Mouse (Mus musculus) heart, adult 2 months (tissue): ENCODE measurements around the gene Fgfr2. TPM values are rescaled to one million over a fixed set of nuclear protein-coding genes. Genes with fewer than 3 reads are reported as not detected.

ENCODE experiments used
- DNase-seq, 2 experiments: peaks; one replicate each; pipeline ENCODE4 v3.0.0; 2021
- H3K27ac ChIP-seq: fragments of 200-600 bp; 2 replicates; pipeline ENCODE4 v1.8.1; 2022
- H3K27me3 ChIP-seq: fragments of 200-500 bp; 2 replicates; pipeline ENCODE4 v1.6.1; 2012; ENCODE audit warnings: mild to moderate bottlenecking, low read length, inconsistent platforms, mixed read lengths; ENCODE audit not compliant: control insufficient read depth, insufficient read depth
- H3K36me3 ChIP-seq: fragments of 200-500 bp; 2 replicates; pipeline ENCODE4 v1.6.1; 2012; ENCODE audit warnings: low read length, inconsistent platforms; ENCODE audit not compliant: control insufficient read depth, insufficient read depth
- H3K4me1 ChIP-seq: fragments of 200-500 bp; 2 replicates; pipeline ENCODE4 v1.6.1; 2011; ENCODE audit warnings: low read length; ENCODE audit not compliant: control insufficient read depth, insufficient read depth
- H3K4me3 ChIP-seq: fragments of 200-600 bp; 2 replicates; pipeline ENCODE4 v1.8.1; 2022
- H3K79me2 ChIP-seq: fragments of 200-500 bp; replicated peaks from 2 replicates; pipeline ENCODE4 v1.6.1; 2012; ENCODE audit warnings: mild to moderate bottlenecking, inconsistent platforms, low read length, moderate library complexity, mixed read lengths; ENCODE audit not compliant: control insufficient read depth, insufficient read depth
- H3K9ac ChIP-seq: fragments of 200-500 bp; 2 replicates; pipeline ENCODE4 v1.6.1; 2012; ENCODE audit warnings: low read depth, mild to moderate bottlenecking, control low read depth, inconsistent platforms, low read length, mixed read lengths
- CTCF ChIP-seq: fragments of 200-600 bp; IDR thresholded peaks from 2 replicates; pipeline ENCODE4 v1.8.1; 2022; ENCODE audit warnings: antibody characterized with exemption, mild to moderate bottlenecking, moderate library complexity
- EP300 ChIP-seq: fragments of 200-500 bp; IDR thresholded peaks from 2 replicates; pipeline ENCODE4 v1.6.1; 2011; ENCODE audit warnings: low read depth, low read length, control low read depth; ENCODE audit not compliant: insufficient read depth
- POLR2A ChIP-seq: fragments of 200-500 bp; IDR thresholded peaks from 2 replicates; pipeline ENCODE4 v1.6.1; 2011; ENCODE audit warnings: mild to moderate bottlenecking, low read depth, low read length, control low read depth; ENCODE audit not compliant: insufficient read depth
- WGBS: fragments of 180-500 bp; shearing (Covaris S2); methylation state at CpG from one replicate; pipeline ENCODE4 v1.1.7; 2018; 5-methylcytosine and 5-hydroxymethylcytosine counted together
- intact Hi-C: fragments of 180-260 bp; cut with DNase I; formaldehyde crosslinking; loops from one replicate; pipeline ENCODE4 v1.15.1; 2025
- polyA plus RNA-seq: library from polyadenylated mRNA; depleted of rRNA; stranded (reverse); fragments of >200 nt; gene quantifications from 2 replicates; pipeline ENCODE4 v1.2.3, GENCODE M21; 2012
- total RNA-seq, 2 experiments: library from RNA; stranded (reverse); gene quantifications; 2 replicates each; pipeline ENCODE4 v1.2.3; 2021

Fgfr2 gene
- total and polyA plus RNA-seq, 3 experiments, result 1.1 to 2.0 (median 1.3) TPM

GRCm38 (mm10) chr7:130590081-130590828 is 2532.9 kb downstream of the Fgfr2 start:
- peak in 1 of 2 experiments; percentile 38 for DNase-seq
- H3K27ac ChIP-seq, result peak overlapping the region; percentile 77
- H3K36me3 ChIP-seq, result no peaks in the 10 kb centered on the region
- no peak for TF ChIP-seq EP300
- TF ChIP-seq CTCF, result no peak
- TF ChIP-seq POLR2A, result no peak
- no peak overlapping the region for H3K9ac ChIP-seq
- intact Hi-C loops, result loop anchor here (2.0 kb wide), 1 partner anchor 13 kb away; the partner anchor contains the start of gene Tacc2
- H3K4me3 ChIP-seq, result no peak overlapping the region
- WGBS, result 55% methylated on average over 13 of the region's 13 CpGs
- 0 out of 2 replicates have a peak, but pooled peaks cover 1% of the 10 kb centered on the region for H3K79me2 ChIP-seq
- no peaks in the 10 kb centered on the region for H3K27me3 ChIP-seq
- peaks cover 6% of the 10 kb centered on the region for H3K4me1 ChIP-seq

- no peak overlapping the region for H3K27ac ChIP-seq
- DNase-seq, result no peak
- intact Hi-C loops, result no loop called here
- H3K79me2 ChIP-seq, result peaks cover 2% of the 10 kb centered on the region; the same call in 1 of the 2 replicates
- H3K27me3 ChIP-seq, result no peaks in the 10 kb centered on the region
- WGBS, result 76% methylated on average over 2 of the region's 2 CpGs
- TF ChIP-seq CTCF, result no peak
- no peak for TF ChIP-seq POLR2A
- no peak for TF ChIP-seq EP300
- H3K4me1 ChIP-seq, result peaks cover 6% of the 10 kb centered on the region
- H3K9ac ChIP-seq, result no peak overlapping the region
- H3K4me3 ChIP-seq, result no peak overlapping the region
- H3K36me3 ChIP-seq, result no peaks in the 10 kb centered on the region
Observed at GRCm38 (mm10) chr7:130586521-130587072, 2536.6 kb downstream of the Fgfr2 start.

- Histone ChIP-seq H3K9ac (no peak overlapping the region), H3K79me2 (no peaks in the 10 kb centered on the region; the same call in 1 of the 2 replicates), H3K4me1 (peaks cover 6% of the 10 kb centered on the region), H3K27me3 (no peaks in the 10 kb centered on the region), H3K4me3 (no peak overlapping the region), H3K27ac (no peak overlapping the region), H3K36me3 (no peaks in the 10 kb centered on the region)
- 50% methylated on average over 5 of the region's 5 CpGs for WGBS
- intact Hi-C loops, result no loop called here
- TF ChIP-seq EP300, result no peak
- no peak for TF ChIP-seq CTCF
- TF ChIP-seq POLR2A, result no peak
- DNase-seq, result no peak
Observed at GRCm38 (mm10) chr7:130578607-130579006, 2544.5 kb downstream of the Fgfr2 start.

GRCm38 (mm10) chr7:130578066-130578465 is 2545.1 kb downstream of the Fgfr2 start:
- Histone ChIP-seq H3K4me1 (peaks cover 6% of the 10 kb centered on the region), H3K27ac (no peak overlapping the region), H3K79me2 (no peaks in the 10 kb centered on the region; the same call in 1 of the 2 replicates), H3K9ac (no peak overlapping the region), H3K36me3 (no peaks in the 10 kb centered on the region), H3K27me3 (no peaks in the 10 kb centered on the region), H3K4me3 (no peak overlapping the region)
- no peak for DNase-seq
- intact Hi-C loops, result no loop called here
- TF ChIP-seq POLR2A, result no peak
- TF ChIP-seq EP300, result no peak
- TF ChIP-seq CTCF, result no peak
- 93% methylated on average over 2 of the region's 2 CpGs for WGBS

GRCm38 (mm10) chr7:130577388-130578003 is 2545.7 kb downstream of the Fgfr2 start, which contains the start of gene Tacc2:
Tacc2 (plus strand) TSS chr7:130577438.
- H3K27me3 ChIP-seq, result no peaks in the 10 kb centered on the region
- H3K9ac ChIP-seq, result no peak within 1 kb of the TSS
- no peak for DNase-seq
- TF ChIP-seq POLR2A (no peak), EP300 (no peak)
- no peaks in the 10 kb centered on the region; the same call in 1 of the 2 replicates for H3K79me2 ChIP-seq
- peaks cover 6% of the 10 kb centered on the region for H3K4me1 ChIP-seq
- no peak within 1 kb of the TSS for H3K4me3 ChIP-seq
- 44% methylated on average over 15 of the region's 15 CpGs for WGBS
- peak within 1 kb of the TSS; percentile 6; the same call in 1 of the 2 replicates for H3K27ac ChIP-seq
- no peaks in the 10 kb centered on the region for H3K36me3 ChIP-seq
- intact Hi-C loops, result loop anchor here (2.0 kb wide), 1 partner anchor 13 kb away; no protein-coding TSS in a partner anchor
